Mouse (Mus musculus): ENCODE measurements around the gene Snd1.

- TF ChIP-seq CTCF (IDR thresholded peaks at IDR 0.05; ENCODE audit: extremely low read depth, insufficient read depth, low read length) (no peak), POLR2A (IDR thresholded peaks at IDR 0.05; ENCODE audit: extremely low read depth, insufficient read depth, low read length) (peak; percentile 48; the same call in 1 of the 2 replicates)
These were observed 357.2 kb downstream of the Snd1 start for GRCm38 (mm10) chr6:28831854-28832750.
